Mouse (Mus musculus): Measurements from ENCODE around the gene Cbfa2t2. TPM values are rescaled to one million over a fixed set of nuclear protein-coding genes. Genes with fewer than 3 reads are reported as not detected.

Gene Cbfa2t2
- polyA plus RNA-seq, 1 experiment, result 12.7 TPM

DNA sequence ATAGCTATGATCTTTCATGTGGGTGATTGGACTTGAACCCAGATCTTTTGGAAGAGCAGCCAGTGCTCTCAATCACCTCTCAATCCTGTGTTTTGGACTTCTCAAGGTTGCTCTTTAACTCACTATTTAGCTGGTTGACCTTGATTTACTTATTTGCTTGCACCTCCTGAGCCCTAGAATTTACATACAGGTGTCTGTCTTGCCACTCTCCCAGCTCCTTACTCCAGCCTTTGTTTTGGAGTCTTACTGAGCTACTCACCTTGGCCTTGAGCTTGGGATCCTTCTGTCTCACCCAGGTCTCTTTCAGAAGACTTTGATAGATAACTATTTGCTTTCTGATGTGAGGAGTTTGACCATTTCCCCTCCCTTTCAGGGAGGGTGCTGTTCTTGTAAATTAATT is 20.3 kb downstream of the Cbfa2t2 start:
- H3K4me1 ChIP-seq (ENCODE audit: control insufficient read depth, insufficient read depth, low read length), result peaks cover 4% of the 10 kb centered on the region; the same call in 1 of the 2 replicates
- no peak overlapping the region for H3K4me3 ChIP-seq (replicated peaks; ENCODE audit: extremely low read depth, low read depth, low read length)
- TF ChIP-seq CTCF (IDR thresholded peaks at IDR 0.05; ENCODE audit: insufficient read depth, low read length) (no peak), POLR2A (IDR thresholded peaks at IDR 0.05; ENCODE audit: borderline replicate concordance, extremely low read depth, low read depth, low read length) (no peak)
- no peak for DNase-seq

DNA sequence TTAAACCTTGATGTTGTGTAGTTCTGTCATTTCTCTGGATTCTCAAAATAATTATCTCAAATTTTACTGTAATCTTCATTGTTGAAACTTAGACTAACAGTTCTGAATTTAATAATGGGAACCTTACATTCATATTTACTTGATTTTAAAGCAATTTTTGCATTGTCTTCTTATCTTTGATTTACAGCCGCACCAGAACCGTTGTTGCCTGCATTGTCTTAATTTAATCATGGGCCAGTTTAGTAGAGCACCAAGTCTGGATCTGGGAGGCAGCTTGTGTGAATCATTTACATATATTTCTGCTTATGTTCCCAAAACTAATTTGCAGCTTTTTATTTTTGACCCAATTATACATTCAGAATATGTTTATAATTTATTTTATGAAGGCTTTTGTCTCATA is 23.0 kb downstream of the Cbfa2t2 start:
- WGBS, result 71% methylated on average over 2 of the region's 2 CpGs
- H3K4me1 ChIP-seq (ENCODE audit: control insufficient read depth, insufficient read depth, low read length), result peaks cover 4% of the 10 kb centered on the region
- no peak for DNase-seq
- TF ChIP-seq CTCF (IDR thresholded peaks at IDR 0.05; ENCODE audit: insufficient read depth, low read length) (no peak), POLR2A (IDR thresholded peaks at IDR 0.05; ENCODE audit: borderline replicate concordance, extremely low read depth, low read depth, low read length) (no peak)
- H3K4me3 ChIP-seq (replicated peaks; ENCODE audit: extremely low read depth, low read depth, low read length), result no peak overlapping the region

- TF ChIP-seq CTCF (IDR thresholded peaks at IDR 0.05; ENCODE audit: insufficient read depth, low read length) (no peak), POLR2A (IDR thresholded peaks at IDR 0.05; ENCODE audit: borderline replicate concordance, extremely low read depth, low read depth, low read length) (no peak)
- peak; percentile 32 for DNase-seq
- Histone ChIP-seq H3K4me3 (replicated peaks; ENCODE audit: extremely low read depth, low read depth, low read length) (no peak overlapping the region), H3K4me1 (ENCODE audit: control insufficient read depth, insufficient read depth, low read length) (peaks cover 4% of the 10 kb centered on the region)
- WGBS, result 21% methylated on average over 4 of the region's 4 CpGs
These were observed 23.6 kb downstream of the Cbfa2t2 start for GRCm38 (mm10) chr2:154459851-154460250.

DNA sequence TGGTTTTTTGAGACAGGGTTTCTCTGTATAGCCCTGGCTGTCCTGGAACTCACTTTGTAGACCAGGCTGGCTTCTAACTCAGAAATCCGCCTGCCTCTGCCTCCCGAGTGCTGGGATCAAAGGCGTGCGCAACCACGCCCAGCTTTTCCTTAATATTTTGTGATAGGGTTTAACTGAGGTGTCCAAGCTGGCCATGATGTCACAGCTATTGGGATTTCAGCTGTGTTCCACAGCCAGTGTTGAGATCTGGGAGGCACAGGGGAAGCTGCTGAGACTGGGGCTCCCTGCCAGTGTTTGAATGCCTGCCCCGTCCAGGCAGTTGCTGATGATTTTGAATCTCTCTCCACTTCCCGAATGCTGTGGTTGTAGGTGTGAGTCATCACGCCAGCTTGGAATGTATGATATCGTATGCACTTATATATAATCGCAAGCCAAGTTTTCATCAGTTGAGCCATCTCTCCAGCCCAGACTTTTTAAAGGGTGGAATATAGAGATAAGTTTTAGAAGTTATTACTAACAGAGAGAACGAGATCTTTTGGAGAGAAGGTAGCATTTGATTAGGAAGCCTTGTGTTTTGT is 27.4 kb downstream of the Cbfa2t2 start:
- no peak for DNase-seq
- H3K4me3 ChIP-seq (replicated peaks; ENCODE audit: extremely low read depth, low read depth, low read length), result no peak overlapping the region
- TF ChIP-seq CTCF (IDR thresholded peaks at IDR 0.05; ENCODE audit: insufficient read depth, low read length) (no peak), POLR2A (IDR thresholded peaks at IDR 0.05; ENCODE audit: borderline replicate concordance, extremely low read depth, low read depth, low read length) (no peak)
- H3K4me1 ChIP-seq (ENCODE audit: control insufficient read depth, insufficient read depth, low read length), result peaks cover 6% of the 10 kb centered on the region
- WGBS, result 68% methylated on average over 11 of the region's 11 CpGs

- WGBS, result 94% methylated on average over 1 of the region's 1 CpGs
- Histone ChIP-seq H3K4me1 (ENCODE audit: control insufficient read depth, insufficient read depth, low read length) (peaks cover 2% of the 10 kb centered on the region), H3K4me3 (replicated peaks; ENCODE audit: extremely low read depth, low read depth, low read length) (no peak overlapping the region)
- TF ChIP-seq POLR2A (IDR thresholded peaks at IDR 0.05; ENCODE audit: borderline replicate concordance, extremely low read depth, low read depth, low read length), result no peak
- DNase-seq, result no peak
These were observed 29.6 kb downstream of the Cbfa2t2 start for GRCm38 (mm10) chr2:154465914-154466335.

DNA sequence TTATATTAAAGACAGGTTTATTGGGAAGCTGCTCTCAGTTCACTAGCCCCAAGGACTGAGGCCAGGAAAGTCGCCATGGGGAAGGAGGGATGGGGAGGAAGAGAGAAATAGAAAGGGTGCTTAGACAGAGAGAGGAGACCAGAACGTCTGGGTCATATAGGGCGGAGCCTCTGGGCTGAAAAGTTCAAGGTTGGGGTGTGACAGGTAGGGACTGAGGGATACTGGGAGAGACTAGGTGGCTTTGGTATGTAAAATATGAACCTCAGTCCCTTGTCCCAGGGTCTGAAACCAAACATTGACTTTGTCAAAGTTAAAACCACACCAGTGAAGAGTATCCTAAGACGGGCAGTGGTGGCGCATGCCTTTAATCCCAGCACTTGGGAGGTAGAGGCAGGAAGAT is 30.9 kb downstream of the Cbfa2t2 start:
- no peak overlapping the region for H3K4me3 ChIP-seq (replicated peaks; ENCODE audit: extremely low read depth, low read depth, low read length)
- DNase-seq, result no peak
- WGBS, result 85% methylated on average over 5 of the region's 5 CpGs
- H3K4me1 ChIP-seq (ENCODE audit: control insufficient read depth, insufficient read depth, low read length), result peaks cover 2% of the 10 kb centered on the region
- TF ChIP-seq CTCF (IDR thresholded peaks at IDR 0.05; ENCODE audit: insufficient read depth, low read length) (no peak), POLR2A (IDR thresholded peaks at IDR 0.05; ENCODE audit: borderline replicate concordance, extremely low read depth, low read depth, low read length) (no peak)

GRCm38 (mm10) chr2:154474251-154475061 is 38.2 kb downstream of the Cbfa2t2 start:
- TF ChIP-seq CTCF (IDR thresholded peaks at IDR 0.05; ENCODE audit: insufficient read depth, low read length) (no peak), POLR2A (IDR thresholded peaks at IDR 0.05; ENCODE audit: borderline replicate concordance, extremely low read depth, low read depth, low read length) (no peak)
- H3K4me3 ChIP-seq (replicated peaks; ENCODE audit: extremely low read depth, low read depth, low read length), result no peak overlapping the region
- H3K4me1 ChIP-seq (ENCODE audit: control insufficient read depth, insufficient read depth, low read length), result peaks cover 4% of the 10 kb centered on the region
- WGBS, result 89% methylated on average over 1 of the region's 1 CpGs
- DNase-seq, result no peak

DNA sequence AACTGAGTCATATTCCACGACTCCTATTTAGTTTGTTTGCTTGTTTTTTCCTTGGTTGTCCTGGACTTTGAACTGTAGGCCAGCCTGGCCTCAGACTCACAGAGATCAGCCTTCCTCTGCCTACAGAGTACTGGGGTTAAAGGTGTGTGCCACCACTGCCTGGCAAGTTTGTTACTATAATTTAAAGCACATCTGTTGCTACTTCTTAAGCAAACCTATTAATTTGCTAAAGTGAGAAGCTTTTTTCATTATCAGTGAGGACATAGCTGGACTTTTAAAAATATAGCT is 38.7 kb downstream of the Cbfa2t2 start:
- TF ChIP-seq POLR2A (IDR thresholded peaks at IDR 0.05; ENCODE audit: borderline replicate concordance, extremely low read depth, low read depth, low read length) (no peak), CTCF (IDR thresholded peaks at IDR 0.05; ENCODE audit: insufficient read depth, low read length) (no peak)
- H3K4me1 ChIP-seq (ENCODE audit: control insufficient read depth, insufficient read depth, low read length), result peaks cover 4% of the 10 kb centered on the region
- no peak overlapping the region for H3K4me3 ChIP-seq (replicated peaks; ENCODE audit: extremely low read depth, low read depth, low read length)
- no peak for DNase-seq
- 64% methylated on average over 1 of the region's 1 CpGs for WGBS

GRCm38 (mm10) chr2:154475861-154476260 is 39.6 kb downstream of the Cbfa2t2 start:
- DNase-seq, result no peak
- WGBS, result 86% methylated on average over 7 of the region's 7 CpGs
- Histone ChIP-seq H3K4me1 (ENCODE audit: control insufficient read depth, insufficient read depth, low read length) (peaks cover 4% of the 10 kb centered on the region), H3K4me3 (replicated peaks; ENCODE audit: extremely low read depth, low read depth, low read length) (no peak overlapping the region)
- TF ChIP-seq POLR2A (IDR thresholded peaks at IDR 0.05; ENCODE audit: borderline replicate concordance, extremely low read depth, low read depth, low read length) (no peak), CTCF (IDR thresholded peaks at IDR 0.05; ENCODE audit: insufficient read depth, low read length) (no peak)

- H3K4me3 ChIP-seq (replicated peaks; ENCODE audit: extremely low read depth, low read depth, low read length), result no peak overlapping the region
- H3K4me1 ChIP-seq (ENCODE audit: control insufficient read depth, insufficient read depth, low read length), result peaks cover 4% of the 10 kb centered on the region
- 67% methylated on average over 3 of the region's 3 CpGs for WGBS
- DNase-seq, result no peak
- TF ChIP-seq CTCF (IDR thresholded peaks at IDR 0.05; ENCODE audit: insufficient read depth, low read length) (no peak), POLR2A (IDR thresholded peaks at IDR 0.05; ENCODE audit: borderline replicate concordance, extremely low read depth, low read depth, low read length) (no peak)
These were observed 40.7 kb downstream of the Cbfa2t2 start for GRCm38 (mm10) chr2:154477028-154477427.

All from lung, adult 2 months (tissue).